Mouse (Mus musculus): ENCODE measurements around the gene Cdc14b.

Cdc14b gene

DNA sequence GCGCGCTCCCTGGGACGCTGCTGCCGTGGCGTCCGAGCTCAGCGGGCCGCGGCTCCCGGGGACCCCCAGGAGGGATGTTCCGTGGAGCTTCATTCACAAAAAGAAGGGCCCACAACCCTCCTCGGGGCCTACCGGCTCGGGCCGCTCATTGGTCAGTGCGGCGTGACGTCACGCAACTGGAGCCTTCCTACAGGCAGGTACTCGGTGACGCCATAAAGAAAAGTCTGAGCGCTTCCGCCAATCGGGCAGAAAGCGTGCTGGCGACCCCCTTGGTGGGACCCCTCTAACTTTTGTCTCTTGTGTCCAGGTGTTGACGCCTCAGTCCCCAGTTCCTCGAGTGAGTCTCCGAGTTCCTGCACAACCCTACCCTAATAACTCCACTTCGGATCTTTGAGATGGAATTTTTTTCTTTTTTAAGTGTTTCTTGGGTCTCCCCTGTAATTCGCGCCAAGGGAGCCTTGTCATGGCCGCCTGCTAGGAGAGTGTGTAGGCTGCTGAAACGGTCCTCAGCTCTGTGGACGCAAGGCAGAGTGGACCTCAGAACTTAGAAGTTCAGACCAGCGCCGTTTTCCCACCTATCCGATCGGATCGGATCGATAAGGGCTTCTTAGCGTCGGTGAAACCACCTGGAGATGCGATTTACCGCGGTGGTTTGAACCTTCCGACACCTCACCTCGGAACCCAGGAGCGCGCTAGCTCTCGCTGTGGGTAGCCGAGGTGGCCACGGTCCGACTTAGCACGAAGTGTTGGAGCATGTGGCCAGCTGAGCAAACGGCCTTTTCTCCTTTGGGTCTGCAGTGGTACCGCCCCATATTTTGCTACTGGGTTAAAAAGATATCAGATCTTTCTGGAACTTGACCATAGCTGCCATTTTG, at the start of gene Cdc14b:
TSS of gene Cdc14b (minus strand) at position 412 of the 875 bp plus-strand sequence.
- DNase-seq (ENCODE audit: low spot score) = peak; percentile 97

DNA sequence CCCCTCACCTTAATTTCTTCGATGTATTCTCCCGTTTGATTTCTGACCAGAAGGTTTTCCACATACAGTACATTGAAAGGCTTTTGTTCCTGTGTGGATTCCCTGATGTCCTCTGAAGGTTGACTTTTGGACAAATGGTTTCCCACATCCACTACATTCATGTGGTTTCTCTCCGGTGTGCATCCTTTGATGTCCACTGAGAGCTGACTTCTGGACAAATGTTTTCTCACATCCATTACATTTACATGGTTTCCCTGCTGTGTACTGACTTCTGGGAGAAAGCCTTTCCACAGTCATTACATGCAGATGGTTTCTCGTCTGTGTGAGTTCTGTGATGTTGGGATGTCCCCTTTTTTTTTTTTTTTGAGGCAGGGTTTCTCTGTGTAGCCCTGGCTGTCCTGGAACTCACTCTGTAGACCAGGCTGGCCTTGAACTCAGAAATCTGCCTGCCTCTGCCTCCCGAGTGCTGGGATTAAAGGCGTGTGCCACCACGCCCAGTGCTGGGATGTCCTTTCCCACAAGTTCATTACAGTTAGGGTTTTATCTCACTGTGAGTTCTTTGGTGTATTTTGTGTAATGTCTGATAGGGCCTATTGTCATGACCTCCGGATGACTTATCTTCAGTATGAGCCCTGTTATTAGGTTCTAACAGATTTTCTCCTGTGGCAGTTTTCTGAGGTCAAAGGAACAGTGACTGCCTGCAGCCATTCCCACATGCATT, 47.6 kb upstream of the Cdc14b start:
- no peak for DNase-seq (ENCODE audit: low spot score)

DNA sequence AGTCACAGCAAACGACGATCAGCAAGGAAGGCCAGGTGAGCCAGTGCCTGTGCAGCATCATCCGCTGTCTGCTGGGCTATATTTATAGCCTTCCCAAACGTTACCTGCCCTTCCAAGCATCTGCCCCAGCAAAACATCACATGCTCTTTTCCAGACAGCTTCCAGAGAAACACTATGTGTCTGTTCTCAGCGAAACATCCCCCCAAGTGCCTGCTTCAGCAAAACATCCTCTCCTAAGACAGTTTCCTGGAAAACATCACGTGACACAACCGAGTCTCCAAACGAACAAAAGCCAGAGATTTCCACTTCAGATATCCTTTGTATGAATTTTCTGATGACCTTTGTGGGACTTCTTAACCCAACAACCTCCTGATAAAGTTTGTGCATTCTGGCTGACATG, 45.2 kb upstream of the Cdc14b start:
- no peak for DNase-seq (ENCODE audit: low spot score)

DNA sequence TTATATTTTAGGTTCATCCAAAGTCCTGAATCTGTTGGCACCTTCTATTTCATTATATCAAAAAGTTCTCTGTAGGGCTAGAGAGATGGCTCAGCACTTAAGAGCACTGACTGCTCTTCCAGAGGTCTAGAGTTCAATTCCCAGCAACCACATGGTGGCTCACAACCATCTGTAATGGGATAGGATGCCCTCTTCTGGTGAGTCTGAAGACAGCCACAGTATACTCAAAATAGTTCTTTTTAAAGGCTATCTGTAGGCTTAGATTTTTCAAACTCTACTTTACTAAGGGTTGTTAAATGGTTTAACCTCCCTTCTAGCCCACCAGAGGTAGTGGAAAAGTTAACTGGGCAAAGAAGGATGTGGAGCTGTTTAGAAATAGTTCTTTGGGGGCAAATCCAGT, 44.7 kb upstream of the Cdc14b start:
- DNase-seq (ENCODE audit: low spot score) = no peak

DNA sequence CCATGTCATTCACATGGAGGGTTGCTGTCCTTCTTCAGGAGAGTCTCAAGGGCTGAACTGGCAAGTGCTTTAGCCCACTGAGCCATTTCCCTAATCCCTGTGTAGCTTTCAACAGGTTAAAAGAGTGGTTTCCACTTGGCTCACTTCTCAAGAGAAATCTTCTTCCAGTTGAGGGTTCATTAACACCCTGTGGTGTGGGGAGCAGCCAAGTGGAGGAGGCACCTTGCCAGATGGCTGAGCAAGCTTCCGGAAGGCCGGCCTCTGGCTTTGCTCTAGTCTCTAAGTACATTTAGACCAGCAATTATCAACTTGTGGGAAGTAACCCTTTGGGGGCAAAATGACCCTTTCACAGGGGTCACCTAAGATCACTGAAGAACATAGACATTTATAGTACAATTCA, 43.3 kb upstream of the Cdc14b start:
- no peak for DNase-seq (ENCODE audit: low spot score)

DNA sequence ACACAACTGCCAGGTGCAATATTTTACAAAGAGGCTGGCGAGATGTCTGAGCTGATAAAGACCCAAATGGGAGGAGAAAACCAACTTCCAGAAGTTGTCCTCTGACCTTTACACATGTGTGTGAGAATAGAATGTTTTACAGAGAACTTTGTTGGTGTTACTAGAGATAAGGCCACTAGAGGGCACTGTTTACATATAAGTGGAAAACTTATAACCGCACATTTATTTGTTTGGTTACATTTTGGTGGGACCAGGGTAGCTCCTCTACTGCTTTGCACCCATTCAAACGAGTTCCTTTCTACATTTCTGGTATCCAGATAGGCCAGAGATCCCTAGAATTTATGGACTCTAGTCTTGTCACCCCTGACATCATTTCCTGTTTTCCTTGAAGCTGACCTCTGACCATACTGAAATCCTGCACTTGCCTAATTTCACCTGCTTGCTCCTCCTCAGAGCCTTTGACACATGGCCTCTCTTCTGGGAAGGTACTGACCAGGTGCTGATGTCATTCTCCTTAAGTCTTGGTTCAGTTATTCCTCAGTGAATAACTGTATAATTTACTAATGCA, 40.5 kb upstream of the Cdc14b start:
- peak; percentile 90 for DNase-seq (ENCODE audit: low spot score)

DNA sequence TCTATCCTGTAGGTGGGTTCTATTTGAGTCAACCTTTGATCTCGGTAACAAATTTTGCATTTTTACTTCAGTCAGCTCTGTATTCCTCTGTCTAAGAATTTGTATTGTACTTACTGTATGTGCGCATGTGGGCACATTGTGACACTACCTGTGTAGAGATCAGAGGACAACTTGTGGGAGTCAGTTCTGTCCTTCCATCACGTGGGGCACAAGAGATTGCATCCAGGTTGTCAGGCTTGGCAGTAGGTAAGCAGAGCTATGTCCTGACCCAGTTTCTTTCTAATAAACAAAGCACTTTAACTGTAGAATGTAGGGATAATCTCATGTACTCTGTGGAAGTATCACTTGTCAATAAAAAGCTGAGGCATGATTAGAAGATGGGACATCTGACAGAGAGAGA, 39.0 kb upstream of the Cdc14b start:
- DNase-seq (ENCODE audit: low spot score) = no peak

DNA sequence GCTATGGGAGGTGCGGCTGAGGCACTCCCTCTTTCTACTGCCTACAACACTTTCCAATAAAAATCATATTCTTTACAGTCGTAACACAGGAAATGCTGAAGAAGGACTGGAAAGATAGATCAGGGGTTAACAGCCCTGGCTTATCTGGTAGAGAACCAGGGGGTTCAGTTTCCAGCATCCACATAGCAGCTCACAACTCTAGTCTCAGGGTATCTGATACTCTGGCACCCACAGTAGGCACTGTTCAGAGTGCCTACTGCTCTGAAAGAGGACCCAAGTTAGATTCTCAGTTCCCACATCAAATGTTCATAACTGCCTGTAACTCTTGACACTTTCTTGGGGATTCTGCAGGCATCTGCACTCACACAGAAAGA, 37.8 kb upstream of the Cdc14b start:
- DNase-seq (ENCODE audit: low spot score) = no peak

DNA sequence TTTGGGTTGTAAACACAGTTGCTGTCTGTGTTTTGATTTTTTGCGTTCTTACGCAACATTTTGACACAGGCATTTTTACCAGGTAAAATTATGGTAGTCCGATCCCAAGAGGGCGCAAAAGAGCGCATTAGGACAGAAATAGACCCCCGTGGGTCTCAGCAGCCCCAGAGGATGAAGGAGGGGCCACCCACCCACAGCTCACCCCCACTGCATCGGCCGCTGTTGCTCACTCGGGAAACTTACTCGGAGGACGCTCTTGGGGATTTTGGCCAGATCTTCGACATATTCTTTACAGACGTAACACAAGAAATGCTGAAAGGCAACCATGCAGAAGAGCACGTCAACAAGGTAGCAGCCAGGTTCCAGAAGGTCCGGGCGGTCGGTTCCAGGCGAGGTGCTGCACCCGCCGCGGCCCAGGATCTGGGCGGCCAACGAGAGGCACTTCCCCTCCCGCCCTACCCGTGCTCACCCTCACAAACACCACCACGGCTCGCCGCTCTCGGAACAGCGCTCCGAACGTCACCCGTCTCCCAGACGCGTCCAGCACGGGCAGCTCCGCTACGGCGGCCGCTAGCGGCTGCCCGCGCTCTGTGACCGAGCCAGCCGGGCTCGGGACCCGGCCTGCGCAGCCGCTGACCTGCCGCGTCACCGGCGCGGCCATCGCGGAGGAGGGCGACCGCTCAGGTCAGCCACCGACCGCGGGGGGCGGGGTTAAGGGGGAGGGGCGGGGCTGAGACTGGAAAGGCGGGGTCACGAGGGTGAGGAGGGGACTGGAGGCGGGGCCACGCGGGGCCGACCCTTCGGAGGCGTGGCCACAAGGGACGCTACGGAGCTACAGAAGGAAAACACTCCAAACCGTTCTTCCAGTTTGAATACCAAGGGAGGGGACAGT, 37.2 kb upstream of the Cdc14b start, which contains the start of gene Aaed1:
TSS of gene Aaed1 (minus strand) at position 687 of the 892 bp plus-strand sequence.
- DNase-seq (ENCODE audit: low spot score) = peak; percentile 90

DNA sequence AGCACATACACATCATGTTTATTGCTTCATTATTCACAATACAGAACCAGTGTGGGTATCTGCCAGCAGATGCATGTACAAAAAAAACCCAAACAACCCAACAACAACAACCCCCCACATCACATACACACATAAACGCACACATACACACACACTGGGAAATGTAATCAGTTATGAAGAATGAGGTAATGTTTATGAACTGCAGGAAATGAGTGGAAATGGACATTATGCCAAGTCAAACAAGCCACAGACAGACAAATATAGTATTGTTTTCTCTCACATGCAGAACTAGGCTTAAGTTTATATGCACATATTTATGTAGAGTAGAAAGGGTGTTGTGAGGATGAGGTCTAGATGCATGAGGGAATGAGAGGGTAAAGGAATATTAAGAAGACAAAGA, 36.2 kb upstream of the Cdc14b start:
- no peak for DNase-seq (ENCODE audit: low spot score)

DNA sequence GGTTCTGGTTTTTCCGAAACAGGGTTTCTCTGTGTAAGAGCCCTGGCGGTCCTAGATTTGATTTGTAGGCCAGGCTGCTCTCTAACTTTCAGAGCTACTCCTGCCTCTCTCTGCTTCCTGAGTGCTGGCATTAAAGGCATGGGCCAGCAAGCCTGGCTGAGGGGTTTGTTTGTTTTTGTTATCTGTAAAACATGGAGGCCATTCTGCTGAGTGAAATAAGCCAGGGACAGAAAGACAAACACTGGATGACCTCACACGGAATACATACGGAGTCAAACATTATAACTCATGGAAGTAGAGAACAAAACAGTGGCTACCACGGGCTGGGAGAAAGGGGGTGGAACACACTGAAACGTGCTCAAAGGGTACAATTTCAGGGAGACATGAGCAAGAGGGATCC, 35.5 kb upstream of the Cdc14b start:
- no peak for DNase-seq (ENCODE audit: low spot score)

DNA sequence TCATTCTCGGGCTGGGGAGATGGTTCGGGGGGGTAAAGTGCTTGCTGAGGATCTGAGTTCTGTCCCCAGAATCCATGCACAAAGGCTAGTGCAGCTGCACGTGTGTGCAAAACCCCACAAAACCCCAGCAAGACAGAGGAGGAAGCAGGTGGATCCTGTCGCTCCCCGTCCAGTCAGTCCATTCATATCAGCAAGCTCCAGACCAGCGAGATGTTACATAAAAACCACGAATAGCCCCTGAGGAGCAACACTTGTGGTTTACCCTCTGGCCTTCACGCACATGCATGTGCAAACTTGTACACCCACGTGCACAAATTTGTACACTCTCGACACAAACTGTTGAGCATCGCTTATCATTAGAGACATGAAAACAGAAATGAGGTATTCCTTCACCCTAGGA, 34.8 kb upstream of the Cdc14b start:
- DNase-seq (ENCODE audit: low spot score) = no peak

DNA sequence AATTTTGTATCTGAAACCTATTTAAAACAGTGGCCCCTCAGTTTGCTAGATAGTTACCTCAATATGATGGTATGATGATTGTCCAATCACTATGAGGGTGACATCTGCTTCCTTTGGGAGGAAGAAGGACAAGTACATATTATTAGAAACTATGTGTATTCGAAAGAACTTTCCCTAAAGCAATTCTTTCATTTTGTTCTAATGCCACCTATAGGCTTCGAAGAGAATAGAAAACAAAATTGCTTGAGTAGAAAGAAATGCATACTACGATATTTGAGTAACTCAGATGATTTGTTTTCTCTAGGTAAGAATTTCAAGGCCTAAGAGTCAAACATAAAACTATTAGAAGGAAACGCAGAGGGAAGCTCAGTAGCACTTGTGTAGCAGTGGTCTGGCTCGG, 33.9 kb upstream of the Cdc14b start:
- no peak for DNase-seq (ENCODE audit: low spot score)

DNA sequence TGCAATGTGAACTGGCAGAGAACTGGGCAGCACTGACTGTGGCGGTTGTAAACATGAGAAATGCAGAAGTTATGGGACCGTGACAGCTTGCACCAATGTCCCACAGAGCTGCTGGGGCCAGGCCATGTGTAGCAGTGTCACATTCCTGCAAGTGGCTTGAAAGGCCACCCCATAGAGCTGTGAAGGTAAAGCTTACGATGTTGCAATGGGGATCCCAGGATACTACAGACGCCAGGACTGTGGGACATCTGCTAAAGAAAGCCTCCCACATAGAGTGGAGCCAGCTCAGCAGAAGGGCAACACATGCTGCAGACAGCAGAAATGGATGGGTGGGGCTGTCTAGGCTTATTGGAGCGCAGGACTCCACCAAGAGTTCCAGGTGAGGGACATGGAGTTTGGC, 32.4 kb upstream of the Cdc14b start:
- no peak for DNase-seq (ENCODE audit: low spot score)

DNA sequence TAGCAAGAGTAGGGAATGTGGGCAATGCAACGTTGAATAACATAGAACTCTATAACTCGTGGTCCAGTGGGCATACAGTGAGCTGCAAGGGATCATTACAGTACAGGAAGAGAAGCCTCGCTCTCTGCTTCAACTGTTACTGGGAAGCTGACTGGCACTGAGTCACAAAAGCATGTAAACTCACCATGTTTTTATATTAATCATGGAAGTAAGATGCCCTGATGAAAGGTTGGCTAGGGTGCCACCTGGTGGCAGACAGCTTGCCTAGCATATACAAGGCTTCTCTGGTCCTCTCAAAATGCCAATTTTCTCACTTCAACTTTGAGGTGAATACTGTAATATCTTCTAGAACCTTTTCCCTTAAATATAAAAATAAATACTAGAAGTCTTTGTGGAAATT, 31.0 kb upstream of the Cdc14b start:
- DNase-seq (ENCODE audit: low spot score) = peak; percentile 77

DNA sequence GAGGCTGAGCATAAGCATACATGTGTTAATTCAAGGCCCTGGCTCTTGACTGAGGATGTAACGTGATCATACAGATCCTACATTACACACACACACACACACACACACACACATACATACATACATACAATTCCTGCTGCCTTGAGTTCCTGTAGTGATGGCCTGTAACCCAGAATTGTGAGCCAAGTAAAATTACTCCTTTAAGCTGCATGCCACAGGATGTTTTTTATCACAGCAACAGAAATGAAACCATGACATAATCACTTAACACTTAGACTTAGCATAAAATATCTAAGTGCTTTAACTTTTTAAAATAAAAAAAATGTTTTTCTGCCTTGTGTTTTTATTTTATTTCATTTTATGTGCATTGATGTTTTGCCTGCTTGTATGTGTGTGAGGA, 24.0 kb upstream of the Cdc14b start:
- no peak for DNase-seq (ENCODE audit: low spot score)

DNA sequence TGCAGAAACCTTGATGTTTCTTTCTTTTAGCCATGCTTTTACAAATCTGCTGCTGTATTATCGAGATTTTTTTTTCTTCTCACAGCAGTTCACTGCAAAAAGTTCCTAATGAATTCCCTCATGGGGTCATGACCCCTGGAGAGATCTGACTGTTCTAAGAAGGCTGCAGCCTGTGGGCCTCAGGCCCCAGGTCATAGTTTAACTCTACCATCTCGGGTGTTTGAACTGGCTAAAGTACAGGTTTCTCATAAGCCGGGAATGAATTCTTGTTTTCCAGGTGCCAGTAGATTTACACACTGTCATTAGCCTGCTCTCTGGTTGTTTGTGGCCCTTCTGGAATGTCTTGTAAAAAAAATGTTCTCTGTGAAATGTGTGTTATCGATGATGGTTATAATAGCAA, 11.7 kb upstream of the Cdc14b start:
- peak; percentile 35 for DNase-seq (ENCODE audit: low spot score)

DNA sequence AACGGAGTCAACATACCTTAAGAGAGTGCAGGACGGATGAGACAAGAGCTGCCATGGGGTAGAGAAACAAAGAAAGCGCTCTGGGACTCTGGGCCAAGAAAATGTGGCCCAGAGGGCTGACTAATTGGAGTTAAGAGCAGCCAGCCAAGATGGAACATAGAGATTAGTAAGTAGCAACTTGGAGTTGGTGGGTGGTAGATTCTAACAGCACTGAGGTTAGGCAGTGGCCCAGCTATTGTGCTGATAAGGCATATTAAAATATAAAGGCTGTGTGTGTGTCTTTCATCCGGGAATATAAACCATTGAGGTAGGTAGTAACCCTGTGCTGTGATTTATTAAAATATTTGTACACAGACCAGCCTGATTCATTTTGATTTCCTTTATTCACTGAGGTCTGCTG, 11.2 kb upstream of the Cdc14b start:
- no peak for DNase-seq (ENCODE audit: low spot score)

DNA sequence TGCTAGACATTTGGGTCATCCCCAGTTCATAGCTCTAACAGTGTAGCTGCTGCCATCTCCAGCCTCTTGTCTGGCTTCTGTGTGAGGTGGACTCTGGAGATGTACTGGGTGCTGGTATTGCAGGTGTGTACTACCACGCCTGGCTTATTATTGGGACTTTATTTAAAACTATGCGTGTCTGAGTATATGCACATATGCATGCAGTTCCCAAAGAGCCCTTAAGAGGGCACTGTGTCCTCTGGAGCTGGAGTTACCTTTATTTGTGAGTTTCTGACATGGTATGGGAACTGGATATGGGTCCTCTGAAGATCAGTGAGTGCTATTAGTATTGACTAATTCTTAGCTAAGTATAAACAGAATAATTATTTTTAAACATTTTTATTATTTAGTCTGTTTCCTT, 9.6 kb upstream of the Cdc14b start:
- DNase-seq (ENCODE audit: low spot score) = no peak

DNA sequence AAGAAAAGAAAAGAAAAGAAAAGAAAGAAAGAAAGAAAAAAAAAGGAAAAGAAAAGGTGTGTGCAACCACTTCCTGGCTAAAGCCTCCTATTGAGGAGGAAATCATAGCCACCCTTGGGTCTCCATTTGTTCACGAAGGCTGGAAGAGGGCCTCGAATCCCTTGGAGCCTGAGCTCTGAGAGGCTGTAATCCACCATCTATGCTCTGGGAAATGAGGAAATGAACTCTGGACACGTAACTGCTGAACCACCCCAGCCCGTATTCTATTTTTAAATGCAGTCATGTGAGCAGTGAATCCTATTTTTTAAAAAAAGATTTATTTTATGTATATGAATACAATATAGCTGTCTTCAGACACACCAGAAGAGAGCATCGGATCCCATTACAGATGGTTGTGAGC, 5.8 kb upstream of the Cdc14b start:
- no peak for DNase-seq (ENCODE audit: low spot score)

DNA sequence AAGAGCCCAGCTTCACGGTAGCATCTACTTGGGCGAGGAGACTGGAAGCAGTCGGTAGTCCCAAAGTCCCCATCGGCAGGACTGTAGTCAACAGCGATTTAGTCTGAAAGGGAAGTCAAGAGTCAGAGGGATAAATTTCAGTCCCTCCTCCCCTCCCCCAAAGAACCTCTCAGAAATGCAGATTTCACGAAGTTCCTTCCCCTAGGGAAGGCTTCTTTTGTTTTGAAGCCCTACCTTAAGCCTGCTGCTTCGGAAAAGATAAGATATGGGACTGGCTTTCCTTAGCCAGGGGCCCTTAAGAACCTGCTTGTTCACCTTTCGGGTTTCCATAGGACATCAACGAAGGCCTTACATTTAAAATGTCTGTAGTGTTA, 651 bp upstream of the Cdc14b start:
- peak; percentile 60 for DNase-seq (ENCODE audit: low spot score)

Data from embryo, embryonic 10.5 days (tissue).